Mouse (Mus musculus) MEL (cell line): ENCODE measurements around the gene Cbln4.

Source experiments
- CTCF ChIP-seq, 3 experiments: IDR thresholded peaks in 2 of 3; conservative IDR thresholded peaks in 1 of 3; 2 replicates each; pipeline ENCODE4 v1.5.1; 2011 to 2012; ENCODE audit warnings: low read length in 3 of 3, low read depth in 2 of 3, mild to moderate bottlenecking in 2 of 3, improper control_type of control experiment in 1 of 3, inconsistent platforms in 1 of 3, mixed read lengths in 1 of 3, moderate library complexity in 1 of 3; ENCODE audit not compliant: control insufficient read depth in 1 of 3, insufficient read depth in 1 of 3, poor library complexity in 1 of 3, severe bottlenecking in 1 of 3
- ELF1 ChIP-seq: IDR thresholded peaks from 2 replicates; pipeline ENCODE4 v1.6.1; 2014; ENCODE audit warnings: low read depth, mild to moderate bottlenecking, inconsistent platforms, low read length, improper control_type of control experiment, moderate library complexity
- ETS1 ChIP-seq: IDR thresholded peaks from 2 replicates; pipeline ENCODE4 v1.6.1; 2012; ENCODE audit warnings: low read depth, mild to moderate bottlenecking, inconsistent platforms, low read length, improper control_type of control experiment, moderate library complexity
- MAZ ChIP-seq: IDR thresholded peaks from 2 replicates; pipeline ENCODE4 v1.6.1; 2012; ENCODE audit warnings: low read depth, mild to moderate bottlenecking, inconsistent platforms, low read length, improper control_type of control experiment
- MEF2A ChIP-seq: IDR thresholded peaks from 2 replicates; pipeline ENCODE4 v1.6.1; 2014; ENCODE audit warnings: low read depth, mild to moderate bottlenecking, inconsistent platforms, low read length, improper control_type of control experiment; ENCODE audit not compliant: poor library complexity, insufficient replicate concordance, severe bottlenecking; ENCODE audit errors: extremely low read depth
- POLR2A ChIP-seq, 2 experiments: IDR thresholded peaks; 2 replicates each; pipeline ENCODE4 v1.6.1; 2011 to 2012; ENCODE audit warnings: low read length in 2 of 2, mild to moderate bottlenecking in 2 of 2, control low read depth in 1 of 2, improper control_type of control experiment in 1 of 2, low read depth in 1 of 2, moderate library complexity in 1 of 2; ENCODE audit not compliant: control insufficient read depth in 1 of 2, insufficient read depth in 1 of 2, poor library complexity in 1 of 2
- RCOR1 ChIP-seq: IDR thresholded peaks from 2 replicates; pipeline ENCODE4 v1.6.1; 2012; ENCODE audit warnings: low read depth, mild to moderate bottlenecking, inconsistent platforms, low read length, improper control_type of control experiment
- SIN3A ChIP-seq: IDR thresholded peaks from 2 replicates; pipeline ENCODE4 v1.6.1; 2012; ENCODE audit warnings: low read length, improper control_type of control experiment, inconsistent platforms
- TCF12 ChIP-seq: IDR thresholded peaks from 2 replicates; pipeline ENCODE4 v1.6.1; 2014; ENCODE audit warnings: low read depth, mild to moderate bottlenecking, inconsistent platforms, low read length, improper control_type of control experiment, moderate library complexity
- ZNF384 ChIP-seq: IDR thresholded peaks from 2 replicates; pipeline ENCODE4 v1.6.1; 2012; ENCODE audit warnings: low read depth, mild to moderate bottlenecking, inconsistent platforms, low read length, improper control_type of control experiment

DNA sequence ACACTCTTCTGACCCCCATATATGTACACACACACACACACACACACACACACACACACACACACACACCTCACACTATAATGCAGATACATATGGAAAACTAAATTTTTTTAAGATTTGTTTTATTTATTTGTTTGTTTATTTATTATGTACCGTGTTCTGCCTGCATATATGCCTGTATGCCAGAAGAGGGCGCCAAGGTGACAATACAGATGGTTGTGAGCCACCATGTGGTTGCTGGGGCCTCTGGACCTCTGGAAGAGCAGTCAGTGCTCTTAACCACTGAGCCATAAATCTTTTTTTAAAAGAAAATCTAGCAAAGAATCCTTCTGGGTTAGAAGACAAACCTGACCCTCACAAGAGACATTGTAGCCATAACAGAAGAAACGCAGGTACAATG lies 16.5 kb upstream of the Cbln4 start:
- TF ChIP-seq CTCF (IDR thresholded peaks at IDR 0.05 in 2 of 3, conservative IDR thresholded peaks at IDR 0.05 in 1 of 3; ENCODE audit: control insufficient read depth in 1 of 3, insufficient read depth in 1 of 3, low read depth in 2 of 3, low read length in 3 of 3, poor library complexity in 1 of 3, severe bottlenecking in 1 of 3), result no peak
- TF ChIP-seq ELF1, result no peak
- no peak for TF ChIP-seq MAZ
- no peak for TF ChIP-seq ZNF384
- TF ChIP-seq POLR2A (IDR thresholded peaks at IDR 0.05; ENCODE audit: control insufficient read depth in 1 of 2, insufficient read depth in 1 of 2, low read depth in 1 of 2, low read length in 2 of 2, poor library complexity in 1 of 2), result no peak
- no peak for TF ChIP-seq MEF2A
- no peak for TF ChIP-seq TCF12
- TF ChIP-seq SIN3A, result no peak
- TF ChIP-seq ETS1, result no peak
- TF ChIP-seq RCOR1, result no peak
